Mouse (Mus musculus): ENCODE measurements at regions not wholly inside any gene's neighbourhood (a gene's known extent, or its start where the extent isn't known, plus 50 kb on each side); places are given as distances from the start of the nearest gene placed in this dataset.

DNA sequence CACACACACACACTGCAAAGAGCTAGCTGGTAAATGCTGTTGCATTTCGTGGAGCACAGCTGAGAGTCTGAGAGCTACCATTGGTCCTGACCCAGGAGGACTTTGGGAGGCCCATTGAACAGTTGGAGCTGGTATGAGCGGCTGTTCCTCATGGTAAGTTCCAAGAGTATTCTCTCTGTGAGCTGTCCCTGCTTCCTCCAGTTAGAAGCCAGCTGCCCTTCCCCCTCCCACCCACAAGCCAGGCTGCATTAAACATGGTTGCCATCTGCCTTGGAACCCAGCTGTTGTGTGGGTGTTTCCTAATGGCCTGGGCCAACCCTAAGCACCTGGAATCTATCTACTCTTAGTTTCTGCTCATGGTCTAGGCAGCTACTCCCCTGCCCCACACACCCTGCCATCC lies 174.4 kb downstream of the Cct6b start:
- DNase-seq (ENCODE audit: low spot score in 2 of 2) = peak in 1 of 2 experiments; percentile 28

DNA sequence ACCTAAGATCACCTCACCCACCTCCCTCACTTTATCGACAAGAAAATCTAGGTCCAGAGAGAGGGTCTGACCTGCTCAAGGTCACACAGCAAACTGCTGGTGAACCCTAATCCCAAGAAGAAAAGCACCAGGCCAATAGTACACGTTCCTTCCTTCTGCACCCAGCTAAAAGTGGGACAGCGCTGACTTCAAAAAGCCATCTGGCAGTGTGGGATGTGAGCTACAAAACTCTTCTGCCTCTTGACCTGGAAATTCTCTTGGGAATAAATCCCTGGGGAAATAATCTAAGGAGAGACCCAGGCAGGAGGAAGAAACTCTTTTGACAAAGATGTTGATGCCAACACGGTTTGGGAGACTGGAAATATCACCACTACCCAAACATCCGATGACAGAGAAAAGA lies 175.4 kb downstream of the Cct6b start:
- peak; percentile 7 to 33 for DNase-seq (ENCODE audit: low spot score in 2 of 2)

DNA sequence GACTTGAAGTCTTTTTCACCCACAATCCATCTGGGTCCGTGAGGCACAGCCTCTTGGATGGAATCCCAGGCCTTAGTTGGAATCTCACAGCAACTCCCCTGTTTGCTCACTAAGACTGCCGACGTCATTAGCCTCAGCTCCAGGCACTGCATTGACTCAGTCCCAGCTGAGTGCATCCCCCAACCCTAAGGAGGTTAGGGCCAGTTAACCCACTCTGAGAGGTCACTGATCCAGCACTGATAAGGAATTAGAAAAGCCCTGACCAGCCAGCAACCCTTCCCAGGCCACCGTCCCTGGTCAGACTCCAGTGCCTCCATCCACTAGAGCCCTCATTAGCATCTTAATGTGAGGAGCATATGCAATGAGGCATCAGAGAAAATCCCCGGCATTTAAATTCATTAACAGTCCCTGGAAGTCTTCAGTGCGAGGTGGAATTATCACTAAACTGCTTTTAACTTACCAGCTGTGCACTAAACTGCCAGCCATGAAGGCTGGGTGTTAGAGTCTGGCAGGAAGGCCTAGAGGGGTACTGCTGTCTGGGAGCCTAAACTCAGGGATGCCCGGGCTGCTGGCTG lies 184.2 kb downstream of the Cct6b start:
- peak; percentile 45 to 72 for DNase-seq (ENCODE audit: low spot score in 2 of 2)

DNA sequence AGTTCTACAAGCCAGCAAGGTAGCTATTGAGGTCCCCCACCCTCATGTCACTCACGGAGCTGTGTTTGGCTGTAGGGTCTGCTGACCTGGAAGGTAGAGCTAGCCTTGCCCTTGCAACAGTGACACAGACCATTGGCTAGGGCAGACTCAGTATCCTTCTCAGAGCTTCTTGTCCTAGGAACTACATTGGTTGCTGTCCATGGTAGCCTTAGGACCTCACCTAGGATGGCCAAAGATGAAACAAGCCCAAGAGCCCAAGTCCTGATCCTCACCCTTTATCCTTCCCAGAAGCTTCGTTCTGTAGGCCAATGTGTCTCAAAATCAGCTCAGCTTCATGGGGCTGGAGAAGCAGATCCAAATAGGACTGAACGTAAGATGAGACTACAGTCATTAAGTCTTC lies 187.3 kb downstream of the Tmem132e start:
- DNase-seq (ENCODE audit: low spot score in 2 of 2) = no peak

DNA sequence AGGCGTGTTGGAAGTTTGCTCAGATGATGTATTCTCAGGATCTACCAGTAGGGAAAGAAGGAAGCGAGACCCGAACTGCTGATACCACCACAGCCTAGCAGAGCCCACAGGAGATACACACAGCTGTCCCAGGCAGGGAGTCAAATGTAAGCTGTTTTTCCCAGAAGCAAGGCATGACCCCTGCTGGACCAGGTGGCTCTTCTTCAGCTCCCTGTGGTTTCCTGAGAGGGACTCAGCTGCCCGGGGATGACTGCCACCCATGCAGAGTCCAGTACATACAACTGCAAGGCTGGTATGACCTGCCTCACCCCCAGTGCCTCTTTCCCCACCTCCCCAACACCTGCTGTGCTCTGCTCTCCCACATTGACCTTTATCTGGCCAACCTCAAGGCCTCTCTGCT lies 184.4 kb downstream of the Tmem132e start:
- no peak for DNase-seq (ENCODE audit: low spot score in 2 of 2)

DNA sequence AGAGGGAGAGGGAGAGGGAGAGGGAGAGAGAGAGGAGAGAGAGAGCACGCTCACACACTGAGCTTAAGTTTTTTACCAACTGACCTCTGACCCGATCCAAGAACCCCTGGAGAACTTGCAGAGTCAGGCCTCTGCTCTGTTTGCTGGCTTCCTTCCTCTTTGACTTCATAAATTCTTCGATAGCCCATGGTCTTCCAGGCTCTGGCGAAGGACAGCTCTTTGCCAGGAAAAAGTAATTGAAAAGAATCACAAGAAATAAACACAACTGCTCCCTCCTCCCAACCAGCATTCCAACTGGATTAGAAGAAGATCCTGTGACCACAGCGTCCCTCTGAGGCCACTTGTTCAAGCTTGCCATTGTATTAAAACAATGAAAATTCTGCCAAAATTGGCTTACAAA lies 182.8 kb downstream of the Tmem132e start:
- no peak for DNase-seq (ENCODE audit: low spot score in 2 of 2)

DNA sequence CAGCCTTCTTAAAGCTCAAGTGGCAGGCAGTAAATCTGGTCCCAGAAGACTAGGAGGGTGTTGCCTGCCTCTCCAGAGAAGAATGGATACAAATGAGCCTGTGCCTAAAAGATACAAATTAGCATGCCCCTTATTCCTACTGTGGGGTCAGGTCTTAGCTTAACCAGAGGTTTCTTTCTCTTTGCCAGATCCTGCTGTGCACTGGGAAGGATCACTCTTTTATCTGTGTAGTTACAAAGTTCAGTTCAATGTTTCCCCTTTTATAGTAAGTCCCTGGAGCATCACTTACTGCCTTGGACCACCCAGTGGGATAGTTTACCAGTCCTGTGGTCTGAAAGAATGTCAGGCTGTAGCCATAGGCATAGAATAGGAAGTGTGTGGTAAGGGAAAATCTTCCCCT lies 181.1 kb downstream of the Tmem132e start:
- DNase-seq (ENCODE audit: low spot score in 2 of 2) = no peak

DNA sequence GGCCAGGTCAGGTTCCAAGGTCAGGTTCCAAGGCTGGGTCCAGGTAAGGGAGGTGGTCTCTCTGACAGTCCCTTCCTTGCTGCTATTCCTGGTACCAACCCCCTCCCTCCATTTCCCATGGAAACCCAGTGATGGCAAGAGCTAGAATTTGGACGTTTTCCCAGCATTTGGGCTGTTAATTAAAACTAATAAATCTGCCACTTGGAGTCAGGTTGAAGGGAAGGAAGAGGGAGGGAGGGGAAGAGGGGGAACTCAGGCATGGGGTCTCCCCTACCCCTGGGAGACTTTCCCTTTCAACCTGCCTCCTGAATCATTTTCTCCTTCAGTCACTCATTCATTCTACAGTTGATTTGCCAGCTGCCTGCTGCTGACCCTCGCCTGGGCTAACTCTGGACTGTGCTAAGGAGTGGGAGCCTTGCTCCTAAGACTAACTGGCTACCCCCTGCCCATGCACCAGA lies 179.5 kb downstream of the Tmem132e start:
- DNase-seq (ENCODE audit: low spot score in 2 of 2) = no peak

DNA sequence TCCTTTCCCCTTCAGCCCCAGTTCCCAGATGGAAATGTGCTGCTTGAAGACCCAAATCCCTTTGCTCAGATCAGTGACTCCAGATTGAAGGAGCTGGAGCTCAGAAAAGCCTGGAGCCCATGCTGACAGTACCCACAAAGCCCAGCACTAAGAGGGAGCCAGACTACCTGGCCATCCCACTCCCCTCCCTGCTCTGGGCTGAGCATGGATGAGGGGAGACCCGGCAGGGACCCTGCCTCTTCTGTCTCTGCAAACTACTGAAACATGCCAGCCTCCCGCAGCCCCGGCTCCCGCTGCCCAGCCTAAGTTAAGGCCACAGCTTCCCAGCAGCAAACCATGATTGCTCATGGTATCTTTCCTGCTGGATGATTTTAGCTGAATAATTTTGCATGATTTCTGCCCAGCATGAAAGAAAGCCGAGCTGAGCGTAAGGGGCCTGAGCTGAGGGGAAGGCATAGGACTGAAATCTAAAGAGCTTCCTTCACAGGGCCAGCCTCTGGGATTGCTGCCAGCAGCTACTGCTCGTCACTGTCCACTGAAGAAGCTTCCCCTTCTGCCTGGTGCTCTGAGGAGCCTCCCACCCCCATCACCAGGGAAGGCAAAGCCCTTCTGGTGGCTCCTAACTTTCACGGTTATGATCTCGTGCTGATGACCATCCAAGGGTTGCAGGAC lies 178.4 kb downstream of the Tmem132e start:
- peak in 1 of 2 experiments; percentile 9 for DNase-seq (ENCODE audit: low spot score in 2 of 2)

DNA sequence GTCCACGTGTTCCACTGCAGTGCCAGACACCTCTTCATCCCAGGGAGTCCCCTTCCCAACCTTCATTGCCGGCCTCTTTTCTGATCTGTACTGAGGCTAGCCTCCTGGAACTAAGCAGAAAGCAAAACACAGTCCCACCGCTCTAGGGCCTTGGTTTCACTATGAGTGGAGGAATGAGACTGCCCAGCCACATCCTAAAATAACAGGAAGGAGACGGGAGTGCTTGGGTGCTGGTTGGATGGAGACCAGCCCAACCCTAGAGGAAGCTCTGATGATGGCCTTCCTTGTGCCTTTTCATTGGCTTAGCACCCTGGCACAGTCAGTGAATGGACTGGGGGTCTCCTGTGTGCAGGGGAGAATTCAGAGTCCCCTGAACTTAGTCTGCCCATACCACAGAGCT lies 177.4 kb downstream of the Tmem132e start:
- no peak for DNase-seq (ENCODE audit: low spot score in 2 of 2)

DNA sequence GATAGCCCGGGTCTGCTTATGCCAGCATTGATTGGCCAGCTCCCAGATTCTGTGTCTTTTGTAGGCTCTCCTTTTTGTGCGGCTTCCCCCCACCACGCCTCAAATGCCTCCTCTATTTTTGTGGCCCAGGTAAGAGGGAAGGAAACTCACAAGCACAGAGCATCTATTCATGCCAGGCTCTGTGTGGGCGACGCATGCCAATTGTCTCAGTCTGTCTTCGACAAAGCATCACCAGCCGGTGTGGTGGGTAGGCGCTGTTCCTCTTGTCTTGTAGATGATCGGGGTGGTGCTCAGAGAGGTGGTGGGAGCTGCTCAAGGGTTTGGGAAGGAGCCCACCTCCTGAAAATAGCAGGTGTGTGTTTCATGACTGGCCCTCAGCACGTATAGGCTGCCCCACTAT lies 175.5 kb downstream of the Tmem132e start:
- DNase-seq (ENCODE audit: low spot score in 2 of 2) = no peak

DNA sequence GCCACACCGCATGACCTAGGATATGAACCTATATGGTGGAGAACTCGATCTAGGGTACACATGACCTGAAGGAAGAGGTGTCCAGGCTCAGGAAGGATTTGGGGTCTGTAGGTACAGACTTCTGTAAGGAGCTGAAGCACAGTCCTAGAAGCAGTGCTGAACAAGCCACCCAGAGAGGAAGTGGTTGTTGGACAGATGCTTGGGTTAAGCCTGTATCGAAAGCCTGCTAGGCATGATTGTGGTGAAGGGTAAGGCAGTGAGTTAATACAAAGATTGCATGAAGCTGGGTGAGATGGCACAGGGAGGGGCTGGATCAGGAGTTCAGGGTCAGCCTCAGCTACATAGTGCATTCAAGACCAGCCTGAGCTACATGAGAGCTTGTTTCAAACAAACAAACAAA lies 153.3 kb downstream of the Tmem132e start:
- no peak for DNase-seq (ENCODE audit: low spot score in 2 of 2)

DNA sequence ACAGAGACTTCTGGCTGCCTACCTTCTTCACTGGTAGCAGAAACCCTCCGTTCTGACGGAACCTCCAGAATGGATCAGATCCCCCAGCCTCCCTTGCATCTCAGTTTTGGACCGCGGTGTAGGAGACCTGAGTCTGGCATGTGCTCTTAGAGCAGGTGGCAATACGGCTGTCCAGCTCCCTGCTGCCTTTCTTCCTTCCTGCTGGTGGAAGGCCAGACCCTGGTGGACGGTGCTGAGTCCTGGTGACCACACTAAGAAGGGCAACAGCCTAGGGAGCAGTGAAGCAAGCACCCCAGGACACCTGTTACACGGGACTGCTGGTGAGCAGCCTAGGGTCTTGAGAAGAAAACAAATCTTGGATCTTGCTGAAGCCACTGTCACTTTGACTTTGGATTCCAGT lies 152.7 kb downstream of the Tmem132e start:
- DNase-seq (ENCODE audit: low spot score in 2 of 2) = no peak

DNA sequence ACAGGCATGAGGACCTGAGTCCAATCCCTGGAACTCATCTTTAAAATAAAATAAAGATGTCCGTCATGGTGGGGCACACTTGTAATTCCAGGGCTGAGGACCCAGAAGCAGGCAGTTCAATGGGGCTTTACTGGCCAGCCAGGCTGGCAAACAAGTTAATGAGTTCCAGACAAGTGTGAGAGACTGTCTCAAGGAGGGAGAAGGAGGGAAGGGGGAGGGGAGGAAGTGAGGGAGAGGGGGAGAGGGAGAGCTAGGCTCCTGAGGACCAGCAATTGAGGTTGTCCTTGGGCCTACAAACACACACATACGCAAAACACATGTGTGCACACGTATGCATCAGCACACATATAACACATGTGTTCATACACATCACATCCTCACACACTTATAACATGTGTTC lies 149.2 kb downstream of the Tmem132e start:
- no peak for DNase-seq (ENCODE audit: low spot score in 2 of 2)

DNA sequence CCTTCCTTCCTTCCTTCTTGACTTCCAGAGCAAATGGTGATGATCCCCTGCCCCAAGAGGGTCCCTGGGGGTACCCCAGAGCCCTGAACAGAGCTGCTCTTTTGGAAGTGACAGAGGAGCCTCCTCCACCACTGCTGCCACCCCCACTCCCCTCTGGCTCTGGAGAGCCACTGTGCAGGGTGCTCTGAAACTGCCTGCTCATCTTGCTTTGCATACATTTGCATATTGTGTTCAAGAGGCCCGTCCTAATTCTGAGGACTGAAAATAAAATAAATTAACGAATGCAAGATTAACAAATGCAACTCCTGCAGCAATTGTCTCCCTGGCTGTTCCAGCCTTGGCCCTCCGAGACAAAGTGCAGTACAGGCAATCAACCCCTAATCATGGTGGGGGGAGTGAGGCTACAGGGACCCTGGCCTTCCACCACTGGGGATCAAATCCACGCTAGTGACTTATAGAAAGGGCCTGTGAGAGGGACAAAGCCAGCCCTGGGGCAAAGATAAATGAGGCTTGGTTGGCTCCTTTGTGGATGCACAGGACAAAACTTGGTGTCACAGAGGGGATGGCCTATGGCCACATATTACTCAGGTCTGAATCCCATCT lies 134.6 kb downstream of the Tmem132e start:
- DNase-seq (ENCODE audit: low spot score in 2 of 2) = peak in 1 of 2 experiments; percentile 16

DNA sequence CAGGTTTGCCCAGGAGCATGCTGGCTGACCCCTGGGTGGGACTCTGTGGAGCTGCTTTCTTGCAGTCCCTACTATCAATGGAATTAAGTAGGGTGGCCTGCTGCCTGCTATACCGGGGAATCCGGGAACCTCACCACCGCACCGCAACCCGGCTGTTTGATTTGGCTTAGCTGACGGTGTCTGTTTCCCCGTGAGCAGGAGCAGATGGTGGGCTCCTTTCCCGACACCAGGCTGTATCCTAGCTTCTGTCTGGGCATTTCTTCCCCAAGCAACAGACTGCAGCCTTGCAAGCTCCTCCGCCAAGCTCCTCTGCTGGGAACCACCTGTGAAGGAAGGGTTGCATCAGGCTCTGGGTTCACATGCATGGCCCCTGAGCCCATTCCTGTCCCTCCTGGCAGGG lies 132.7 kb downstream of the Tmem132e start:
- DNase-seq (ENCODE audit: low spot score in 2 of 2) = peak; percentile 6 to 16

DNA sequence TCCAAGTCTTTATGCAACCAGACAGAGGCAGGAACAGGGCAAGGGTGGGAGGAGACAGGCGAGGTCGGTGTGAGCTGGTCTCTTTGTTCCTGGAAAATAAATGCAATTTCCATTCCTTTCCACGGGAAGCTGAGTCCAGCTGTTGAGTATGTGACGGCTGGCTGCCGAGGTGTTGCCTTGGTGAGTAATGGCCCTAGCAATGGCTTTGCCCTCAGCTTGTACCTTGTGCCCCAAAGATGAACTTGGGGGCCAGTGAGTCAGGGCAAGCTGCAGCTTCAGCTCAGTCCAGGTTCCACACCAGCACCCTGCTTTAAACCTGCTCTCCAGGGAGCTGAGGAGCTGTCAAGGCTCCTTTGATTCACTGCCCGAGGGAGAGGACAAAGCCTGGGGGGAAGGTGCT lies 130.0 kb downstream of the Tmem132e start:
- DNase-seq (ENCODE audit: low spot score in 2 of 2) = no peak

DNA sequence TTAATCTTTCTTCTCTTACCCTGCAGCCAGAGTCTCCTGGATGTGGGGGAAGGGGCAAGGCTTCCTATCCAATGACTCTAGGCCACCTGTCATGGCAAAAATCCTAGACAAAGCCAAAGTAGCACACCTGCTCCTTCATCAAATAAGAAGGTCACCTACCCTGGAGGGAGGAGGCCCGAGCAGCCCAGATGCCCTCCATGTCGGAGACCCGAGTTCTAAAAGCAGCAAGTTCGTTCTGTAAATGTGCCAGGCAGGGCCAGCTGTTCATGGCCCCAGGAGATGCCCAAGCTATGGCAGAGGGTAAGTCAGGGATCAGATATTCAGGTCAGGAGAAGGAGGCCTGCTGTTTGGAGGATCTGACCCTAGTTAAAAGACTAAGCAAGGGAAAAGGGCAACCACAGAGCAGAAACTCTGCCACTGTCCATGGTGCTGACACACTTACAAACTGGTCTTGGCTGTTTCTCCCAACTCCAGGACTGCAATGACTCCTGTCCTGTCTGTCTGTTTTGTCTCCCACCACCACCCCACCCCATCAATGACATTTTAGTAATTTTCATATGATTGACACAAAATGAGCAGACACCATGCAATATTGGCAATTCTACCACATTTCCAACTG lies 125.9 kb downstream of the Tmem132e start:
- no peak for DNase-seq (ENCODE audit: low spot score in 2 of 2)

DNA sequence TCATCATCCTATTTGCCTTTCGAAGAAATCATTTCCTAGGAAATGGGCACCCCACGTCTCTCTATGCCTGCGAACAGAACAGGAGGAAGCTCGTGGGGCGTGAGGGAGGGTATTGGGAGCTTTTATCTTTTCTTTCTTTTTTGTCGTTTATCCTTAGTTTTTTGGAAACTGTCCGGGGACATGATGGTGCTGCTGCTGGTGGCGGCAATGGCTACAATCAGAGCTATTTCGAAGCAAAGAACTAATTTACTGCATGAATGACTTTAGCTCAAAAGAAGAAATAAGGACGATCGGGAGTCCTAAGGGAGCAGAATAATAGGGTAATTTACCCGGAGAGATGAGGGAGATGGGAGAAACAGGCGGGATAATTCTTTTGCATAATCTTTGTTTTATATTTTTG lies 119.9 kb downstream of the Tmem132e start:
- no peak for DNase-seq (ENCODE audit: low spot score in 2 of 2)

Measured in left cerebral cortex, adult 18-20 months (tissue).